Mouse (Mus musculus) layer of hippocampus, postnatal 10 days (tissue): ENCODE data around the gene Gna15. TPM values are rescaled to one million over a fixed set of nuclear protein-coding genes. Genes with fewer than 3 reads are reported as not detected.

Experiments
- microRNA-seq, 2 experiments: library from miRNA; unstranded; fragments of <30 nt; microRNA quantifications; one replicate each; pipeline ENCODE4 v1.2.0; 2021
- total RNA-seq, 2 experiments: library from RNA; stranded (reverse); gene quantifications; 2 replicates each; pipeline ENCODE4 v1.2.3; 2021

Gna15 gene
- total RNA-seq, 2 experiments from 2014 or later: 1.9 to 3.2 TPM

Small RNA genes lying within 50 kb of the gene (microRNA-seq; reads per million reads assigned to microRNA genes)
- gene Gm25595: 0 reads per million in 2 experiments

Other genes starting within 250 kb of the Gna15 start
- gene Tjp3, start 232.6 kb downstream of the Gna15 start, total RNA-seq: 1 to 10 TPM; 1.4 to 2.3 TPM
- 100 to 1,000 TPM; 305 to 311 TPM for gene Pip5k1c, start 231.3 kb downstream of the Gna15 start, total RNA-seq
- gene Cactin, start 203.1 kb downstream of the Gna15 start, total RNA-seq: 10 to 100 TPM; 24.7 to 25.6 TPM
- gene Tbxa2r, start 195.5 kb downstream of the Gna15 start, total RNA-seq: 1 to 10 TPM; 1.9 to 2.9 TPM
- gene Gipc3, start 181.0 kb downstream of the Gna15 start, total RNA-seq: 1 to 10 TPM in 1 of 2 experiments, under 1 TPM in 1; 0.94 to 1.2 TPM
- 10 to 100 TPM; 25.1 to 30.9 TPM for gene Hmg20b, start 173.7 kb downstream of the Gna15 start, total RNA-seq
- 10 to 100 TPM; 37.0 to 40.8 TPM for gene Mfsd12, start 166.7 kb downstream of the Gna15 start, total RNA-seq
- under 1 TPM; 0.57 to 0.74 TPM for gene 4930404N11Rik, start 158.4 kb downstream of the Gna15 start, total RNA-seq
- 10 to 100 TPM; 81.2 to 85.2 TPM for gene Fzr1, start 145.7 kb downstream of the Gna15 start, total RNA-seq
- gene Dohh, start 139.8 kb downstream of the Gna15 start, total RNA-seq: 10 to 100 TPM; 72.0 to 77.3 TPM
- gene Gm48551, start 139.8 kb downstream of the Gna15 start, total RNA-seq: 1 to 10 TPM; 2.3 to 4.5 TPM
- 1 to 10 TPM; 1.1 to 3.5 TPM for gene Gm48552, start 135.2 kb downstream of the Gna15 start, total RNA-seq
- gene Smim24, start 131.2 kb downstream of the Gna15 start, total RNA-seq: 1 to 10 TPM; 2.6 to 3.0 TPM
- gene Nfic, start 68.6 kb downstream of the Gna15 start, total RNA-seq: 10 to 100 TPM; 51.2 to 55.8 TPM
- 100 to 1,000 TPM; 259 to 261 TPM for gene Celf5, start 41.5 kb downstream of the Gna15 start, total RNA-seq
- 100 to 1,000 TPM in 1 of 2 experiments, 10 to 100 TPM in 1; 89.3 to 116 TPM for gene Ncln, start 27.8 kb downstream of the Gna15 start, total RNA-seq
- under 1 TPM in 1 of 2 experiments, not detected in 1; 0.30 TPM for gene S1pr4, start 24.1 kb downstream of the Gna15 start, total RNA-seq
- 100 to 1,000 TPM; 124 to 125 TPM for gene Gna11, start 21.0 kb upstream of the Gna15 start, total RNA-seq
- 100 to 1,000 TPM; 582 to 612 TPM for gene Aes, start 35.3 kb upstream of the Gna15 start, total RNA-seq
- gene Tle2, start 50.3 kb upstream of the Gna15 start, total RNA-seq: 10 to 100 TPM; 25.6 to 26.6 TPM
- 1 to 10 TPM; 1.7 to 2.4 TPM for gene Tle6, start 76.8 kb upstream of the Gna15 start, total RNA-seq
- 1 to 10 TPM; 2.0 TPM for gene BC025920, start 82.0 kb upstream of the Gna15 start, total RNA-seq
- 10 to 100 TPM; 28.9 to 31.4 TPM for gene Sirt6, start 103.6 kb upstream of the Gna15 start, total RNA-seq
- gene Ankrd24, start 104.3 kb upstream of the Gna15 start, total RNA-seq: 10 to 100 TPM; 28.5 to 40.6 TPM
- 1 to 10 TPM; 5.1 to 5.4 TPM for gene Gm10778, start 124.8 kb upstream of the Gna15 start, total RNA-seq
- 10 to 100 TPM; 11.3 to 12.4 TPM for gene Zfp433, start 180.6 kb upstream of the Gna15 start, total RNA-seq
- 1 to 10 TPM; 6.8 to 8.3 TPM for gene Gm3055, start 246.9 kb upstream of the Gna15 start, total RNA-seq